ENCODE assay signal across 10 mouse cellular contexts in genomic region chr9:118341401-118341800, GRCm38 (mm10).
DNase-seq lines count a peak whose midpoint lies in the region; ATAC-seq and TF ChIP-seq lines count a peak whose summit lies in the region.
"Had no signal": no experiment of that assay in that cellular context is flagged by ENCODE, and none has a peak within 500 bp of the region (broad histone marks: within the 10 kb centered on the region; RNA-seq: fewer than 3 reads in every experiment).

No protein-coding gene starts in this region.

- no peak overlapping the region for H3K27ac ChIP-seq in kidney, postnatal 0 days
- H3K27ac ChIP-seq in embryonic facial prominence, embryonic 11.5 days (replicated peaks; ENCODE audit: low read depth, low read length), result no peak overlapping the region
- no peak overlapping the region for H3K27ac ChIP-seq in intestine, embryonic 16.5 days (ENCODE audit: low read length)
- no peak overlapping the region for H3K27ac ChIP-seq in olfactory bulb, adult 2 months (ENCODE audit: insufficient read depth, low read depth, low read length)
- H3K27ac ChIP-seq: gastrocnemius, adult 2 months; macrophage had no signal

- no peaks in the 10 kb centered on the region for H3K36me3 ChIP-seq in kidney, postnatal 0 days (ENCODE audit: insufficient read depth, low read length)
- H3K36me3 ChIP-seq in embryonic facial prominence, embryonic 11.5 days (replicated peaks; ENCODE audit: control insufficient read depth, insufficient read depth, low read depth, low read length), result no peaks in the 10 kb centered on the region
- H3K36me3 ChIP-seq in intestine, embryonic 16.5 days (ENCODE audit: control insufficient read depth, insufficient read depth, low read length), result no peaks in the 10 kb centered on the region

- H3K4me2 ChIP-seq in kidney, postnatal 0 days (ENCODE audit: low read length), result peak overlapping the region; percentile 42
- H3K4me2 ChIP-seq in embryonic facial prominence, embryonic 11.5 days (ENCODE audit: low read depth, low read length), result peak overlapping the region; percentile 33; the same call in 1 of the 2 replicates
- H3K4me2 ChIP-seq in intestine, embryonic 16.5 days (ENCODE audit: low read depth, low read length), result peak overlapping the region; percentile 53

- no peaks in the 10 kb centered on the region for H3K27me3 ChIP-seq in kidney, postnatal 0 days (ENCODE audit: insufficient read depth, low read length)
- H3K27me3 ChIP-seq in embryonic facial prominence, embryonic 11.5 days (ENCODE audit: control insufficient read depth, insufficient read depth, low read length), result no peaks in the 10 kb centered on the region
- H3K27me3 ChIP-seq in intestine, embryonic 16.5 days (replicated peaks; ENCODE audit: control insufficient read depth, insufficient read depth, low read length), result no peaks in the 10 kb centered on the region; the same call in 1 of the 2 replicates

- no peaks in the 10 kb centered on the region for H3K4me1 ChIP-seq in kidney, postnatal 0 days (replicated peaks; ENCODE audit: insufficient read depth, low read length)
- no peaks in the 10 kb centered on the region for H3K4me1 ChIP-seq in embryonic facial prominence, embryonic 11.5 days (ENCODE audit: control insufficient read depth, insufficient read depth, low read length)
- no peaks in the 10 kb centered on the region for H3K4me1 ChIP-seq in intestine, embryonic 16.5 days (ENCODE audit: control insufficient read depth, insufficient read depth, low read length)
- H3K4me1 ChIP-seq in olfactory bulb, adult 2 months (ENCODE audit: control insufficient read depth, insufficient read depth, low read length), result no peaks in the 10 kb centered on the region

- H3K4me3 ChIP-seq in kidney, postnatal 0 days (replicated peaks; ENCODE audit: low read depth, low read length), result no peak overlapping the region
- H3K4me3 ChIP-seq in embryonic facial prominence, embryonic 11.5 days (ENCODE audit: low read depth, low read length), result peak overlapping the region; percentile 22; the same call in 1 of the 2 replicates
- peak overlapping the region; percentile 30 for H3K4me3 ChIP-seq in intestine, embryonic 16.5 days (ENCODE audit: low read length)
- peak overlapping the region; percentile 22; the same call in 1 of the 2 replicates for H3K4me3 ChIP-seq in olfactory bulb, adult 2 months (ENCODE audit: insufficient read depth, low read depth, low read length)
- H3K4me3 ChIP-seq: gastrocnemius, adult 2 months had no signal

- TF ChIP-seq POLR2A in olfactory bulb, adult 2 months (IDR thresholded peaks at IDR 0.05; ENCODE audit: insufficient read depth, low read depth, low read length), result no peak

- no peaks in the 10 kb centered on the region for H3K9me3 ChIP-seq in kidney, postnatal 0 days (replicated peaks; ENCODE audit: low read length)
- no peaks in the 10 kb centered on the region for H3K9me3 ChIP-seq in embryonic facial prominence, embryonic 11.5 days (replicated peaks; ENCODE audit: control insufficient read depth, low read length)
- H3K9me3 ChIP-seq in intestine, embryonic 16.5 days (ENCODE audit: control insufficient read depth, low read length), result no peaks in the 10 kb centered on the region

- no peak overlapping the region for H3K9ac ChIP-seq in kidney, postnatal 0 days (ENCODE audit: low read depth, low read length)
- peak overlapping the region; percentile 28 for H3K9ac ChIP-seq in embryonic facial prominence, embryonic 11.5 days (replicated peaks; ENCODE audit: low read length)
- H3K9ac ChIP-seq in intestine, embryonic 16.5 days (ENCODE audit: low read depth, low read length), result 0 out of 2 replicates have a peak overlapping the region, but pooled peaks have one; percentile 27

- TF ChIP-seq CTCF in kidney, postnatal 0 days (IDR thresholded peaks at IDR 0.05; ENCODE audit: low read depth), result no peak
- no peak for TF ChIP-seq CTCF in olfactory bulb, adult 2 months (IDR thresholded peaks at IDR 0.05; ENCODE audit: insufficient read depth, low read depth, low read length)

- DNase-seq in kidney, postnatal 0 days (ENCODE audit: low spot score), result no peak
- no peak for DNase-seq in kidney, postnatal 14 days
- DNase-seq in embryonic facial prominence, embryonic 11.5 days (ENCODE audit: low spot score), result peak; percentile 13
- no peak for DNase-seq in left cerebral cortex, adult 18-20 months (ENCODE audit: low spot score in 2 of 2)
- DNase-seq in layer of hippocampus, adult 9-10 months (ENCODE audit: low spot score), result no peak
- DNase-seq in c-Kit-positive CD71-positive TER-119-positive erythroid progenitor cells, embryonic 14.5 days (ENCODE audit: low spot score), result no peak
- DNase-seq: gastrocnemius, adult 2 months had no signal

- 42% methylated on average over 12 of the region's 12 CpGs for WGBS in kidney, postnatal 0 days
- WGBS in embryonic facial prominence, embryonic 11.5 days, result 43% methylated on average over 12 of the region's 12 CpGs
- WGBS in intestine, embryonic 16.5 days, result 40% methylated on average over 12 of the region's 12 CpGs
- WGBS in olfactory bulb, adult 2 months, result 51% methylated on average over 12 of the region's 12 CpGs

- no peak for ATAC-seq in kidney, postnatal 0 days (replicated peaks; ENCODE audit: low FRiP score, low read depth)
- ATAC-seq in embryonic facial prominence, embryonic 11.5 days (replicated peaks; ENCODE audit: insufficient number of reproducible peaks, low FRiP score, low TSS enrichment, low read depth), result no peak
- no peak for ATAC-seq in intestine, embryonic 16.5 days
